Mouse (Mus musculus): ENCODE measurements at regions not wholly inside any gene's neighbourhood (a gene's known extent, or its start where the extent isn't known, plus 50 kb on each side); places are given as distances from the start of the nearest gene placed in this dataset.

DNA sequence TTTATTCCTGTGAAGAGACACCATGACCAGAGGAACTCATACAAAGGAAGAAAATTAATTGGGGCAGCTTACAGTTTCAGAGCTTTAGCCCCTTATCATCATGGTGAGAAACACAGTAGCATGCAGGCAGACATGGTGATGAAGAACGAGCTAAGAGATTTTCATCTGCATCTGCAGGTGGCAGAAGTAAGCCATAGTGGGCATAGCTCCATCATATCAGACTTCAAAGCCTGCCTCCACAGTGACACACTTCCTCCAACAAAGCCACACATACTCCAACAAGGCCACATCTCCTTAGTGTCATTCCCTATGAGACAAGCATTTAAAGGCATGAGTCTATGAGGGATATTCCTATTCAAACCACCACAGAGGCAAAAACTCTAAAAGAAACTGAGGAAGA lies 800.7 kb upstream of the Pcdh9 start:
- no peak for DNase-seq (ENCODE audit: low spot score in 2 of 2)

DNA sequence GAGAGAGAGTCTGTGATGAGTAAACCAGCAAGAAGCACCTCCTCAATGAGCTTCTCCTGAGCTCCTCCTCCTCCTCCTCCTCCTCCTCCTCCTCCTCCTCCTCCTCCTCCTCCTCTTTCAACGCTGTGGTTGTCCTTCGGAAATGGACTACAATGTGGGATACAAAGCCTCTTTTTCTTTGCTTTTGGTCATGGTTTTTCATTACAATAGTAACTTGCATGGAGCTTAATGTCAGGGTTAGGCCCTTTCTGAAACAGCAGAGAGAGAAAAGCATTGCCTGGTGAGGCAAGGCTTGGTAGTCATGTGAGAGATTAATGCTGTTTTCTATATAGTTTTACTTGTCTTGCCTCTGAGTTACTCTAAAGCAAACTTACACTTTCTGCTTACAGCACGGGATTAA lies 787.2 kb upstream of the Pcdh9 start:
- no peak for DNase-seq (ENCODE audit: low spot score in 2 of 2)

DNA sequence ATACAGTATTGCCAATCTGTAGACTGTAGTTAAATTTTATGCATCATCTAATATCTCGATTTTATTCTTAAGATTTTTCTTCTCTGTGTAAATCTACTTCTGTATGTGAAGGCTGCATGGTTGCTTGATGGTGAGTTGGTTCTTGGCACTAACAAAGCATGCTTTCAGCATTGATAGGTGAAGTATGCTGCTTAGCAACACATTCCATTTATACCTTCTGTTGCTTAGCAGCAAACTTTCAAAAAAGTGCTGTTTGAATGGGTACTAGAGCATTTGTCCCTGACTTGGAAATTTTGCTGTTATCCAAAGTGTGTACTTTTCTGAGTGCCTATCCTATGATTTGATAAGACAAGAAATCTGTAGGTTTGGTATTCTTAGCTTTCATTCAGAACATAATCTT lies 763.1 kb upstream of the Pcdh9 start:
- peak in 1 of 2 experiments; percentile 7 for DNase-seq (ENCODE audit: low spot score in 2 of 2)

DNA sequence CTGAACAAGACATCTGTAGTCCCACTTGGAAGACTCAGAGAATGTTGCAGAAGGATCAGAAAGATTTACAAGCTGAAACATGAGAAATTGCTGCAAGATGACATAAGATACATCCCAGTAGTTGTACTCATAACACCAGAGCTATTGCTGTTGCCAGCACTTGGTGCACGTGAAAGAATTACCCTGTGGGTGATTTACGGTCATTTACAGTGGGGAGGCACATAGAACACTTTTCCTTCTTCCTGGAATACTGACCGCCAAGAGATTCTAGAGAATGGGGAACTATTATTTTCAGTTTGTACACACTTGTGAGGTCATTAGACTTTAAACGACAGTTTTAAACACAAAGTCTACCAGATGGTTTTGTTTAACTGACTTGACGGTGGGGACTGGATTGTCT lies 724.5 kb upstream of the Pcdh9 start:
- DNase-seq (ENCODE audit: low spot score in 2 of 2): no peak
